Mouse (Mus musculus): ENCODE measurements at regions not wholly inside any gene's neighbourhood (a gene's known extent, or its start where the extent isn't known, plus 50 kb on each side); places are given as distances from the start of the nearest gene placed in this dataset.
A peak's percentile ranks its signal among the peaks of the same experiment; 100 is the strongest.

GRCm38 (mm10) chr7:37394965-37395426, 378.4 kb downstream of the Zfp536 start:
- no peak for TF ChIP-seq CTCF (IDR thresholded peaks at IDR 0.05)

GRCm38 (mm10) chr7:37395881-37396513, 377.4 kb downstream of the Zfp536 start:
- intact Hi-C loops (cut with DNase I) = no loop called here
- Histone ChIP-seq H3K27ac (no peak overlapping the region), H3K4me3 (no peak overlapping the region)
- DNase-seq = no peak
- TF ChIP-seq CTCF (IDR thresholded peaks at IDR 0.05) = no peak

More at GRCm38 (mm10) chr7:37394965-37395426, 378.4 kb downstream of the Zfp536 start:
- intact Hi-C loops (cut with DNase I) = no loop called here
- Histone ChIP-seq H3K4me3 (no peak overlapping the region), H3K27ac (no peak overlapping the region)
- peak; percentile 26 for DNase-seq

- no peak for TF ChIP-seq CTCF (IDR thresholded peaks at IDR 0.05)
- no peak overlapping the region for H3K27ac ChIP-seq
- no peak for DNase-seq
- H3K4me3 ChIP-seq = no peak overlapping the region
- intact Hi-C loops (cut with DNase I) = no loop called here
Measured at GRCm38 (mm10) chr7:37403483-37403882, 370.0 kb downstream of the Zfp536 start.

- no peak overlapping the region for H3K27ac ChIP-seq
- no peak for TF ChIP-seq CTCF (IDR thresholded peaks at IDR 0.05)
- intact Hi-C loops (cut with DNase I) = no loop called here
- H3K4me3 ChIP-seq = no peak overlapping the region
- DNase-seq = no peak
Measured at GRCm38 (mm10) chr7:37413350-37413749, 360.1 kb downstream of the Zfp536 start.

GRCm38 (mm10) chr7:37421704-37422103, 351.7 kb downstream of the Zfp536 start:
- intact Hi-C loops (cut with DNase I) = no loop called here
- DNase-seq = no peak
- no peak overlapping the region for H3K27ac ChIP-seq
- TF ChIP-seq CTCF (IDR thresholded peaks at IDR 0.05) = no peak
- H3K4me3 ChIP-seq = no peak overlapping the region

All from gastrocnemius, adult 2 months (tissue).